Mouse (Mus musculus): ENCODE measurements around the gene Slco1a1. TPM values are rescaled to one million over a fixed set of nuclear protein-coding genes. Genes with fewer than 3 reads are reported as not detected.
"Not testable (repeated sequence)": the region's sequence is repeated elsewhere in the genome, so short reads cannot be mapped to it uniquely, and the experiment has no call there.

Gene Slco1a1
- not detected in 2 replicates for polyA plus RNA-seq (2015; fragmentation: Nextera tagmentation; extraction: Ambion mirVana)

DNA sequence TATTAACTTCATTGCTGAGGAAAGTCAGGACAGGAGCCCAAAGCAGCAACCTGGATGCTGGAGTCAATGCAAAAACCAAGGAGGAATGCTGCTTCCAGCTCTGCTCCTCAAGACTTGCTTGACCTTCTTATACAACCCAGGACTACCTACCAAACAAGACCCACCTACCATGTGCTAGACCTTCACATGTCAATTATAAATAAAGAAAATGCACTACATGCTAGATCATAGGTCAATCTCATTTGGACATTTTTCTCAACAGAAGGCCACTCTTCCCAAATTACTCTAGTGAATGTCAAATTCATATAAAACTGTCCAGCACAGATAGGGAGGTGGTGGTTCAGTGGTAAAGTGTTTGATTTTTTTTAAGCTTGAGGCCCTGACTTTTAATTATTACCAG lies at the start of gene Slco1a1:
TSS of gene Slco1a1 (minus strand) at position 101 of the 400 bp plus-strand sequence.
- H3K27ac ChIP-seq: no peak within 1 kb of the TSS
- no peaks in the 10 kb centered on the region for H3K9me3 ChIP-seq
- no peak for ATAC-seq (ENCODE audit: insufficient read depth, low FRiP score, low read depth)
- H3K4me3 ChIP-seq (replicated peaks): no peak within 1 kb of the TSS
- no peaks in the 10 kb centered on the region for H3K4me1 ChIP-seq
- H3K4me2 ChIP-seq: no peak within 1 kb of the TSS
- H3K9ac ChIP-seq: no peak within 1 kb of the TSS
- H3K36me3 ChIP-seq: no peaks in the 10 kb centered on the region
- H3K27me3 ChIP-seq (replicated peaks): no peaks in the 10 kb centered on the region

DNA sequence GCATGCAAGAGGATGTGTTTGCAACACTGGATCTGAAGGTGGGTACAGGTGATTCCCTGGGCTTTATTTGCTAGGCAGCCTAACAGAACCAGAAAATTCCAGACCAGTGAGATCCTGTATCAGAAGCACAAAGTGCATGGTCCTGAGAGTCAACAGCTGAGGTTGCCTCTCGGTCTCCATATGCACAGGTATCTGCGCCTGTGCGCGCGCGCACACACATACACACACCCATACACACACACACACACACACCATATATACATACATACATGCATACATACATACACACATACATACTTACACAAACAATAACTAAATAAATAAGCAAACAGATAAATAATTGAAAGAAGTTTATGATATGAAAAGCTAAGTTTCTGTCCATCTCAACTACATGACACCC lies 40.0 kb upstream of the Slco1a1 start:
- no peaks in the 10 kb centered on the region for H3K36me3 ChIP-seq
- H3K27me3 ChIP-seq (replicated peaks): no peaks in the 10 kb centered on the region
- no peak overlapping the region for H3K4me2 ChIP-seq
- no peak overlapping the region for H3K4me3 ChIP-seq (replicated peaks)
- H3K4me1 ChIP-seq: no peaks in the 10 kb centered on the region
- no peak for ATAC-seq (ENCODE audit: insufficient read depth, low FRiP score, low read depth)
- H3K27ac ChIP-seq: no peak overlapping the region
- over 99% methylated on average over 6 of the region's 6 CpGs for WGBS
- H3K9ac ChIP-seq: no peak overlapping the region
- no peaks in the 10 kb centered on the region for H3K9me3 ChIP-seq

DNA sequence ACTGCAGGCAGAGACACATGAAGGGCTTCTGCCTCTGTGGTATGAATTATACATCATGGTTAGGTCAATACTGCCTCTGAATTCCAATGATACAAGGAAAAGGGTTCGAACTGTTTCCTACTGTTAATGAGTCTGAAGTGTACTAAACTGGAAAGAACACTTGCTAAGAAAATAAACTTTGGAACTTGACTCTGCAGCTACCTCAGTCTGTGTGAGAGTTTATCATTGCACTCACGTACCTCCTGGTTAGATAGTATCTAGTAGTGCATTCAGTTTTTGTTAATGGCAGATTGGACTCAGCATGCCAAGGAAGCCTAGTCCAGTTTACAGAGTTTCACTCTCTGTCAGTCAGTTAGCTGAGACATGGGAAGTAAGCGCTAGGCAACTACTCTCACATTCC lies 37.9 kb upstream of the Slco1a1 start:
- Histone ChIP-seq H3K4me2 (no peak overlapping the region), H3K27me3 (replicated peaks) (no peaks in the 10 kb centered on the region), H3K9me3 (no peaks in the 10 kb centered on the region), H3K9ac (no peak overlapping the region), H3K36me3 (no peaks in the 10 kb centered on the region), H3K4me3 (replicated peaks) (no peak overlapping the region), H3K4me1 (no peaks in the 10 kb centered on the region), H3K27ac (no peak overlapping the region)
- no peak for ATAC-seq (ENCODE audit: insufficient read depth, low FRiP score, low read depth)
- WGBS: 68% methylated on average over 3 of the region's 3 CpGs

DNA sequence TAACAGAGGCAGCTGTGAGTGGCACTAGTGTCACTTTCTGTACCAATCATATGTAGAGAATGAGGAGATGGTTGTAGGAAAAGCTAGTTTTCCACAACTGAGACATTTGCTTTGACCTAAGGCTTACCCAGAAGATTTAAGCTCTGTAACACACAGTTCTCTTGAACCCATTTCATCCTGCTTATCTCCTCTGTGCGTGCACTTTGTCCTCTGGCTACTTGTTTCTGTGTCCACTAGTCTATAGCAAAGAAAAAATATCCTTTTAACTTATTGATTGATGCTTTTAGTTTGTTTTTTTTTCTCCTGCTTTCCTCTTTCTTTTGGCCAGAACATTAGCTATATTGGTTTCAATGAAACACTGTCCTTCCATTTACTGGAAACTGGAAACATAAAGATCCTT lies 15.7 kb upstream of the Slco1a1 start:
- H3K9ac ChIP-seq: no peak overlapping the region
- no peaks in the 10 kb centered on the region for H3K9me3 ChIP-seq
- WGBS: 79% methylated on average over 1 of the region's 1 CpGs
- no peak overlapping the region for H3K4me3 ChIP-seq (replicated peaks)
- ATAC-seq (ENCODE audit: insufficient read depth, low FRiP score, low read depth): no peak
- no peaks in the 10 kb centered on the region for H3K27me3 ChIP-seq (replicated peaks)
- no peak overlapping the region for H3K27ac ChIP-seq
- no peaks in the 10 kb centered on the region for H3K36me3 ChIP-seq
- H3K4me1 ChIP-seq: no peaks in the 10 kb centered on the region
- no peak overlapping the region for H3K4me2 ChIP-seq

- no peaks in the 10 kb centered on the region for H3K9me3 ChIP-seq
- H3K4me3 ChIP-seq (replicated peaks): no peak overlapping the region
- no peaks in the 10 kb centered on the region for H3K4me1 ChIP-seq
- H3K4me2 ChIP-seq: no peak overlapping the region
- no peaks in the 10 kb centered on the region for H3K27me3 ChIP-seq (replicated peaks)
- H3K36me3 ChIP-seq: no peaks in the 10 kb centered on the region
- 86% methylated on average over 3 of the region's 3 CpGs for WGBS
- H3K9ac ChIP-seq: no peak overlapping the region
- H3K27ac ChIP-seq: no peak overlapping the region
- no peak for ATAC-seq (ENCODE audit: insufficient read depth, low FRiP score, low read depth)
Measured at GRCm38 (mm10) chr6:141961861-141962260, 15.1 kb upstream of the Slco1a1 start.

- Histone ChIP-seq H3K9me3 (no peaks in the 10 kb centered on the region), H3K4me2 (no peak overlapping the region), H3K27me3 (replicated peaks) (no peaks in the 10 kb centered on the region), H3K4me3 (replicated peaks) (no peak overlapping the region), H3K9ac (no peak overlapping the region), H3K27ac (no peak overlapping the region), H3K36me3 (no peaks in the 10 kb centered on the region), H3K4me1 (no peaks in the 10 kb centered on the region)
- 48% methylated on average over 5 of the region's 5 CpGs for WGBS
- ATAC-seq (ENCODE audit: insufficient read depth, low FRiP score, low read depth): no peak
Measured at GRCm38 (mm10) chr6:141960482-141960881, 13.7 kb upstream of the Slco1a1 start.

DNA sequence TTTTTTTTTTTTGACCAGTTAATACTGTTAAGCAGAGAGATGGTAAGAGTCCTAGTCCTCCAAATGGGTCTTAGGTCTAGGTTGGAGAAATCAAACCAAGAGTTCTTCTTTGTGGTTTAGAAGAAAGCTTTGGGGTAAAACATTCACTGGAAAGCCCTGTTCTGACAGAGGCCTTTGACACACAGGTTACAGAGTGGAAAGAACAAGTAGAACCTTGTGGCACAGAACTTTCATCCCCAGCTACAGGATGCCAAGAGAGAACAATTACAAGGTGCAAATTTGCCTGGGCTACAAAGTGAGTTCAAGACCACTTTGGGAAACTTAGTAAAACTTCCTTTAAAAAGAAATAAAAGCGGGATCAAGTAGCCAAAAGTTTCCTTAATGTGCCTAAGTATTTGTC lies 6.3 kb downstream of the Slco1a1 start:
- no peak overlapping the region for H3K4me2 ChIP-seq
- WGBS: 76% methylated on average over 1 of the region's 1 CpGs
- no peaks in the 10 kb centered on the region for H3K4me1 ChIP-seq
- H3K9ac ChIP-seq: no peak overlapping the region
- H3K4me3 ChIP-seq (replicated peaks): no peak overlapping the region
- H3K27me3 ChIP-seq (replicated peaks): no peaks in the 10 kb centered on the region
- H3K9me3 ChIP-seq: no peaks in the 10 kb centered on the region
- no peaks in the 10 kb centered on the region for H3K36me3 ChIP-seq
- no peak for ATAC-seq (ENCODE audit: insufficient read depth, low FRiP score, low read depth)
- no peak overlapping the region for H3K27ac ChIP-seq

GRCm38 (mm10) chr6:141898197-141898596 lies 48.6 kb downstream of the Slco1a1 start:
- no peak overlapping the region for H3K4me2 ChIP-seq
- no peak overlapping the region for H3K4me3 ChIP-seq (replicated peaks)
- H3K36me3 ChIP-seq: no peaks in the 10 kb centered on the region
- no peak overlapping the region for H3K9ac ChIP-seq
- no peak overlapping the region for H3K27ac ChIP-seq
- H3K9me3 ChIP-seq: no peaks in the 10 kb centered on the region
- WGBS: 67% methylated on average over 2 of the region's 2 CpGs
- H3K4me1 ChIP-seq: no peaks in the 10 kb centered on the region
- no peaks in the 10 kb centered on the region for H3K27me3 ChIP-seq (replicated peaks)
- ATAC-seq (ENCODE audit: insufficient read depth, low FRiP score, low read depth): no peak

- H3K9ac ChIP-seq: no peak overlapping the region
Measured at GRCm38 (mm10) chr6:141889723-141890122, 57.0 kb downstream of the Slco1a1 start.

GRCm38 (mm10) chr6:141888248-141888647 lies 58.5 kb downstream of the Slco1a1 start:
- Histone ChIP-seq H3K4me2 (no peak overlapping the region), H3K9me3 (no peaks in the 10 kb centered on the region), H3K9ac (no peak overlapping the region), H3K27ac (no peak overlapping the region), H3K4me1 (no peaks in the 10 kb centered on the region), H3K36me3 (no peaks in the 10 kb centered on the region), H3K4me3 (replicated peaks) (no peak overlapping the region), H3K27me3 (replicated peaks) (no peaks in the 10 kb centered on the region)
- no peak for ATAC-seq (ENCODE audit: insufficient read depth, low FRiP score, low read depth)
- WGBS: 74% methylated on average over 2 of the region's 2 CpGs

More at GRCm38 (mm10) chr6:141889723-141890122, 57.0 kb downstream of the Slco1a1 start:
- Histone ChIP-seq H3K27ac (no peak overlapping the region), H3K27me3 (replicated peaks) (no peaks in the 10 kb centered on the region), H3K4me2 (no peak overlapping the region), H3K4me1 (no peaks in the 10 kb centered on the region), H3K4me3 (replicated peaks) (no peak overlapping the region), H3K9me3 (no peaks in the 10 kb centered on the region), H3K36me3 (no peaks in the 10 kb centered on the region)
- 34% methylated on average over 2 of the region's 2 CpGs for WGBS
- no peak for ATAC-seq (ENCODE audit: insufficient read depth, low FRiP score, low read depth)

DNA sequence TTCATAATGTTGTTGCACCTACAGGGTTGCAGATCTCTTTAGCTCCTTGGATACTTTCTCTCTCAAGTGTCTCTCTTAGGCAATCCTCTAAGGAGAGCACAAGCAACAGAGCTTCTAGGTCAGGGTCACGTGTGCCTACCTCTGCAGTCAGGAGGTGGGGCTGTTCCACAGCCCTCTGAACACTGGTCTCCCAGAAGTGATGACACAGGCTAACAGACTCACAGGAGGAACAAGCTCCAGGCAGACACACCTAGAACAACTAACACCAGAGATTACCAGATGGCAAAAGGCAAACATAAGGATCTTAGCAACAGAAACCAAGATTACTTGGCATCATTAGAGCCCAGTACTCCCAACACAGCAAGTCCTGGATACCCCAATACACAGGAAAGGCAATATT lies 64.2 kb downstream of the Slco1a1 start:
- H3K4me3 ChIP-seq (replicated peaks): no peak overlapping the region
- 68% methylated on average over 1 of the region's 1 CpGs for WGBS
- no peak for ATAC-seq (ENCODE audit: insufficient read depth, low FRiP score, low read depth)
- H3K27me3 ChIP-seq (replicated peaks): no peaks in the 10 kb centered on the region
- no peaks in the 10 kb centered on the region for H3K4me1 ChIP-seq
- H3K27ac ChIP-seq: no peak overlapping the region
- no peak overlapping the region for H3K9ac ChIP-seq
- H3K9me3 ChIP-seq: no peaks in the 10 kb centered on the region
- no peak overlapping the region for H3K4me2 ChIP-seq
- no peaks in the 10 kb centered on the region for H3K36me3 ChIP-seq

- H3K9ac ChIP-seq; H3K4me1 ChIP-seq; H3K9me3 ChIP-seq; ATAC-seq (ENCODE audit: insufficient read depth, low FRiP score, low read depth); H3K27ac ChIP-seq; H3K4me3 ChIP-seq (replicated peaks); H3K27me3 ChIP-seq (replicated peaks); H3K36me3 ChIP-seq; H3K4me2 ChIP-seq: not testable (repeated sequence)
- WGBS: 64% methylated on average over 4 of the region's 4 CpGs
Measured at GRCm38 (mm10) chr6:141875742-141876141, 71.0 kb downstream of the Slco1a1 start.

- H3K9me3 ChIP-seq: no peaks in the 10 kb centered on the region
- no peaks in the 10 kb centered on the region for H3K36me3 ChIP-seq
- H3K27me3 ChIP-seq (replicated peaks): no peaks in the 10 kb centered on the region
- H3K9ac ChIP-seq: no peak overlapping the region
- H3K4me2 ChIP-seq: no peak overlapping the region
- H3K27ac ChIP-seq: no peak overlapping the region
- H3K4me1 ChIP-seq: no peaks in the 10 kb centered on the region
- WGBS: 58% methylated on average over 2 of the region's 2 CpGs
- H3K4me3 ChIP-seq (replicated peaks): no peak overlapping the region
- ATAC-seq (ENCODE audit: insufficient read depth, low FRiP score, low read depth): no peak
Measured at GRCm38 (mm10) chr6:141871711-141872110, 75.1 kb downstream of the Slco1a1 start.

All from stomach, embryonic 15.5 days (tissue).